Mouse (Mus musculus) E14TG2a.4 (cell line): ENCODE measurements around the gene Kif5c.

ENCODE experiments used
- CTCF ChIP-seq: conservative IDR thresholded peaks from 2 replicates; pipeline ENCODE4 v1.5.1; 2014; ENCODE audit warnings: low read length
- NANOG ChIP-seq: IDR thresholded peaks from 2 replicates; pipeline ENCODE4 v1.6.1; 2014; ENCODE audit warnings: borderline replicate concordance, low read length, mixed read lengths
- POU5F1 ChIP-seq: IDR thresholded peaks from 2 replicates; pipeline ENCODE4 v1.6.1; 2014; ENCODE audit warnings: low read length, borderline replicate concordance

GRCm38 (mm10) chr2:49822312-49822711, 203.2 kb downstream of the Kif5c start:
- TF ChIP-seq CTCF (no peak), POU5F1 (no peak), NANOG (no peak)
